16 mouse cellular contexts compared by ENCODE assay signal in genomic region chr12:103367171-103367570, GRCm38 (mm10). TPM values are rescaled to one million over a fixed set of nuclear protein-coding genes. Genes with fewer than 3 reads are reported as not detected.
"Had no signal": no experiment of that assay in that cellular context is flagged by ENCODE, and none has a peak within 500 bp of the region (broad histone marks: within the 10 kb centered on the region; RNA-seq: fewer than 3 reads in every experiment).

No protein-coding gene starts in this region.

- H3K4me3 ChIP-seq: left cerebral cortex, adult 2 months; midbrain, embryonic 12.5 days; myocyte; neural tube, embryonic 15.5 days had no signal

- H3K9me3 ChIP-seq: liver, embryonic 13.5 days; midbrain, embryonic 12.5 days; neural tube, embryonic 15.5 days had no signal

- H3K27me3 ChIP-seq: neural tube, embryonic 15.5 days had no signal

- H3K36me3 ChIP-seq: liver, embryonic 13.5 days; midbrain, embryonic 12.5 days; neural tube, embryonic 15.5 days had no signal

- H3K9ac ChIP-seq: liver, embryonic 13.5 days; neural tube, embryonic 15.5 days had no signal

- H3K27ac ChIP-seq: left cerebral cortex, adult 2 months; liver, embryonic 13.5 days; midbrain, embryonic 12.5 days; neural tube, embryonic 15.5 days; stomach, postnatal 0 days had no signal

RNA-seq across cellular contexts. Expression of gene 9330161L09Rik, which starts 40.4 kb away (rescaled TPM):
- polyA plus RNA-seq: kidney, embryonic 16.5 days; liver, embryonic 13.5 days had no signal

RNA-seq across cellular contexts. Expression of gene Fam181a, which starts 56.4 kb away (rescaled TPM):
- total RNA-seq: liver, adult 2 months; megakaryocyte progenitor cell, adult 5-6 weeks; megakaryocyte-erythroid progenitor cell, adult 5-6 weeks; monocyte, adult 5-6 weeks had no signal
- polyA plus RNA-seq: kidney, embryonic 16.5 days; limb, embryonic 11.5 days; liver, adult 2 months; liver, embryonic 13.5 days; liver, embryonic 16.5 days; lung, embryonic 16.5 days; myocyte; stomach, embryonic 14.5 days; stomach, postnatal 0 days; thymus, adult 2 months had no signal
